Mouse (Mus musculus) yolk sac, embryonic 10.5 days (tissue): Measurements from ENCODE around the gene Golim4.

Experiments used
- DNase-seq: peaks from one replicate; pipeline ENCODE4 v3.0.0-alpha.2; 2017; ENCODE audit warnings: low spot score

Gene Golim4

GRCm38 (mm10) chr3:75925123-75925522, 31.6 kb downstream of the Golim4 start:
- no peak for DNase-seq

GRCm38 (mm10) chr3:75917770-75918503, 38.8 kb downstream of the Golim4 start:
- peak; percentile 11 for DNase-seq

- no peak for DNase-seq
Measured at GRCm38 (mm10) chr3:75912786-75913185, 44.0 kb downstream of the Golim4 start.

GRCm38 (mm10) chr3:75910768-75911167, 46.0 kb downstream of the Golim4 start:
- no peak for DNase-seq

- peak; percentile 8 for DNase-seq
Measured at GRCm38 (mm10) chr3:75910257-75910656, 46.5 kb downstream of the Golim4 start.

GRCm38 (mm10) chr3:75901903-75902598, 54.7 kb downstream of the Golim4 start:
- no peak for DNase-seq

- DNase-seq: no peak
Measured at GRCm38 (mm10) chr3:75895075-75895474, 61.7 kb downstream of the Golim4 start.

- no peak for DNase-seq
Measured at GRCm38 (mm10) chr3:75891581-75891980, 65.2 kb downstream of the Golim4 start.

- DNase-seq: no peak
Measured at GRCm38 (mm10) chr3:75889323-75889722, 67.4 kb downstream of the Golim4 start.

GRCm38 (mm10) chr3:75881582-75881981, 75.2 kb downstream of the Golim4 start:
- no peak for DNase-seq

GRCm38 (mm10) chr3:75879269-75879668, 77.5 kb downstream of the Golim4 start:
- no peak for DNase-seq

GRCm38 (mm10) chr3:75868886-75869285, 87.9 kb downstream of the Golim4 start:
- DNase-seq: no peak

- DNase-seq: no peak
Measured at GRCm38 (mm10) chr3:75864203-75864602, 92.5 kb downstream of the Golim4 start.

GRCm38 (mm10) chr3:75861677-75862076, 95.1 kb downstream of the Golim4 start:
- no peak for DNase-seq

GRCm38 (mm10) chr3:75860760-75861159, 96.0 kb downstream of the Golim4 start:
- no peak for DNase-seq

GRCm38 (mm10) chr3:75835286-75835967, 121.3 kb downstream of the Golim4 start:
- no peak for DNase-seq

- DNase-seq: no peak
Measured at GRCm38 (mm10) chr3:75834827-75835226, 121.9 kb downstream of the Golim4 start.
